Mouse (Mus musculus) stomach, postnatal 0 days (tissue): Measurements from ENCODE around the gene Ncl.

Experiments
- CTCF ChIP-seq: IDR thresholded peaks from 2 replicates; pipeline ENCODE4 v1.5.1; 2016; ENCODE audit warnings: antibody characterized with exemption, low read depth, mild to moderate bottlenecking, moderate library complexity
- EP300 ChIP-seq: optimal IDR thresholded peaks from 2 replicates; pipeline ENCODE3; 2016; ENCODE audit warnings: antibody characterized with exemption

- TF ChIP-seq CTCF (no peak), EP300 (no peak)
Measured at GRCm38 (mm10) chr1:86310536-86311310, 48.5 kb downstream of the Ncl start.
